Mouse (Mus musculus): ENCODE data around the gene Ptpdc1. TPM values are rescaled to one million over a fixed set of nuclear protein-coding genes. Genes with fewer than 3 reads are reported as not detected.

The Ptpdc1 gene
- polyA plus RNA-seq, 1 experiment, result 23.1 TPM

DNA sequence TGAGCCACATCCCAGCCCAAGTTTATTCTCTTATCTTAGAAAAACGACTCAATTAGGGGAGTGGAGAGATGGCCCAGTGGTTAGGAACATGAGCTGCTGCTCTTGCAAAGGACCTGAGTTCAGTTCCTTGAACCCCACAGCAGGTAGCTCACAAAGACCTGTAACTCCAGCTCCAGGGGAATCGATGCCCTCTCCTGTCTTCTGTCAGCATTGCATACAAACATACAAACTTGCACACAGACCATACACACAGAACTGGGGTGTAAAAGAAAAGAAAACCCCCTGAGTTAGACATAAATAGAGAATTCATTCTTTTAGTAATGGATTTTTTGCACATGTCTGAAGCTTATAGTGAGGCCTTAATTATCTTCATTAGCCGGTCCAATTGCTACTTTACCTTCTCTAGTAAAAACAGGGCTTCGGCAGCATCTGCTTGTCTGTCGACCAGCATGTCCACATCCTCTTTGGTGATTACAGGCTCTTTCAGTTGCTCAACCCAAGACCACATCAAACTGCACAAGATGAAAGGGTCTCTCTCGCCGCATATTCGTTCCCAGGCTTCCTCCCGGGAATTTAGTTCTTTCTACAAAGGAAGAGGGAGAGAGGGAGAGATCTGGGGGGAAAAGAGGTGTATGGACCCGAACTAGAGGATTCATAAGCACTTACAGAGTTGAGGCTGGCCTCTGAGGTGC lies 42.6 kb downstream of the Ptpdc1 start:
- no peak overlapping the region for H3K4me3 ChIP-seq (replicated peaks; ENCODE audit: insufficient read depth, low read depth, low read length)
- no peaks in the 10 kb centered on the region for H3K4me1 ChIP-seq (ENCODE audit: control insufficient read depth, insufficient read depth, low read length)
- H3K27me3 ChIP-seq (ENCODE audit: control insufficient read depth, insufficient read depth, low read length), result no peaks in the 10 kb centered on the region
- TF ChIP-seq CTCF (IDR thresholded peaks at IDR 0.05; ENCODE audit: borderline replicate concordance, insufficient read depth, low read depth, low read length) (no peak), POLR2A (IDR thresholded peaks at IDR 0.05; ENCODE audit: borderline replicate concordance, insufficient read depth, low read length) (no peak)
- H3K27ac ChIP-seq (ENCODE audit: insufficient read depth, low read length), result no peak overlapping the region
- DNase-seq, result no peak
- 77% methylated on average over 10 of the region's 10 CpGs for WGBS

DNA sequence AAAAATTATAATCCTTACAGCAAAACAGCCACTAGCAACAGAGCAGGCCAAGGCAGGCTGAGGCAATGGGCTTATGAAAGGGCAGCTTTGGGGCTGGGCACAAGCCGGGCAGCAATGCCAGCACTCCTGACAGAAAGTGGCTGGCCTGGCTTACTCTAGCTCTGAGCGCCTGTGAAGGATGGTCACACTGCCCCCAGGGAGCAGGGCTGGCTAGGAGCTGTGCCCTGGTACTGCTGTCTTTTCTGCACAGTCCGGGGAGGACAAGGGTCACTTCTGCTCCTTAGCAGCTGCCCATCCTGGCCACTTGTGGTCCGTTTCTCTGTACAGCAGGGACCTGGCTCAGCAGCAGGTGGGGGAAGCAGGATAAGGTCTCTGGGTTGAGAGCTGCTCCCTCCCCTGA lies 46.8 kb downstream of the Ptpdc1 start:
- no peak for DNase-seq
- H3K27ac ChIP-seq (ENCODE audit: insufficient read depth, low read length), result no peak overlapping the region
- H3K27me3 ChIP-seq (ENCODE audit: control insufficient read depth, insufficient read depth, low read length), result no peaks in the 10 kb centered on the region
- no peaks in the 10 kb centered on the region for H3K4me1 ChIP-seq (ENCODE audit: control insufficient read depth, insufficient read depth, low read length)
- no peak for TF ChIP-seq POLR2A (IDR thresholded peaks at IDR 0.05; ENCODE audit: borderline replicate concordance, insufficient read depth, low read length)
- no peak for TF ChIP-seq CTCF (IDR thresholded peaks at IDR 0.05; ENCODE audit: borderline replicate concordance, insufficient read depth, low read depth, low read length)
- H3K4me3 ChIP-seq (replicated peaks; ENCODE audit: insufficient read depth, low read depth, low read length), result no peak overlapping the region
- WGBS, result 26% methylated on average over 4 of the region's 4 CpGs

DNA sequence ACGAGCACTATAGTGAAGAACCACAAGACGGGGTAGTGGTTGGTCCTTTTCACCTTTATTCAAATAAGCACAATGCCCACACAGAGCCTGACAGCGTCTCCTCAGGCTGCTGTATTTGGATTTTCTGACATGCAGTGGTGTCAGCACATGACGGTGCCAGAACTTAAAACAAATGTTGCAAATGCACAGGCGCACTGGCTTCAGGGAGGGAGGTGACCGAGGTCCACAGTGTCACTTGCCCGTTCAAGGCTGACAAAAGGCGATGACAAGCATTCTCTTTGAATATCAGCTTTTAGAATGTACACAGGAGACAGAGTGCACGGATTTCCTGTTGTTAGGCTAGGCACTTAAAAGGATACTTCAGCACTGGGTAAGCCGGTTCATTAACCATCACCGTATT lies 47.6 kb downstream of the Ptpdc1 start:
- DNase-seq, result no peak
- Histone ChIP-seq H3K27me3 (ENCODE audit: control insufficient read depth, insufficient read depth, low read length) (no peaks in the 10 kb centered on the region), H3K4me1 (ENCODE audit: control insufficient read depth, insufficient read depth, low read length) (no peaks in the 10 kb centered on the region), H3K27ac (ENCODE audit: insufficient read depth, low read length) (no peak overlapping the region), H3K4me3 (replicated peaks; ENCODE audit: insufficient read depth, low read depth, low read length) (no peak overlapping the region)
- TF ChIP-seq CTCF (IDR thresholded peaks at IDR 0.05; ENCODE audit: borderline replicate concordance, insufficient read depth, low read depth, low read length) (no peak), POLR2A (IDR thresholded peaks at IDR 0.05; ENCODE audit: borderline replicate concordance, insufficient read depth, low read length) (no peak)
- 83% methylated on average over 11 of the region's 11 CpGs for WGBS

DNA sequence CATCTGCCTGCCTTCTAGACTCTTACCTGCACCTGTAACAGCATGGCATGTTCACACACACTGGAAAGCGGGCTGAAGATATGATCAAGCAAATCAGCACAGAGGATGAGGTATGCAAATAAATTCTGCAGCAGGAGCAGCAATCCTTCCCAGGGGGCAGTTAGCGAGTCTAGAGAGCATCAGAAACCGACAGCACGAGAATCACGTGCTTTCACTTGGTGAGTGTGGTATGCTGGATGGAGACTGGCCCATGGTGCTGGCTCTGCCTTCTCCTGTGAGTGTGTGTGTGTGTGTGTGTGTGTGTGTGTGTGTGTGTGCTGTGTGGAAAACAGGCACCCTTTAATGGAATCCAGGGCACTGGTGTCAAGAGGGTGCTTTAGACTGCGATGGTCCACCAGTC lies 48.5 kb downstream of the Ptpdc1 start:
- TF ChIP-seq POLR2A (IDR thresholded peaks at IDR 0.05; ENCODE audit: borderline replicate concordance, insufficient read depth, low read length), result no peak
- no peak for TF ChIP-seq CTCF (IDR thresholded peaks at IDR 0.05; ENCODE audit: borderline replicate concordance, insufficient read depth, low read depth, low read length)
- 68% methylated on average over 6 of the region's 6 CpGs for WGBS
- H3K27me3 ChIP-seq (ENCODE audit: control insufficient read depth, insufficient read depth, low read length), result no peaks in the 10 kb centered on the region

DNA sequence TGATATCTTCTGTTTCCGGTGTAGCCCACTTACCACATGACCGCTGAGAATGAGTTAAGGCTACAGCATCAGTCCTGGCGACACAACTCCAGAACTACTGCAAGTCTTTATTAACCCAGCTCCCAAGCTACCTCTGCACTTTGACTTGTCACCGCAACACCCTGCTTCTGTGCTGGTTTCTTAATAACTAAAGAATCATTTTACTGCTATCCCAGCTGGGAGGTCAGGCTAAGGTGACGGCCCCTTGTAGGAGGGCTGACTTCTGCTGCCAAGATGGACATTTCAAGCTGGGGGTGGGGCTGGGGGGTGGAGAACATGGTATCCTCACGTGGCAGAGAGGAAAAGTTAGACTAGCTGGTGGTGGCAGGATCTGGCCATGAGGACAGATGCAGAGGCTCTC lies 50.7 kb downstream of the Ptpdc1 start:
- Histone ChIP-seq H3K4me3 (replicated peaks; ENCODE audit: insufficient read depth, low read depth, low read length) (no peak overlapping the region), H3K4me1 (ENCODE audit: control insufficient read depth, insufficient read depth, low read length) (no peaks in the 10 kb centered on the region), H3K27me3 (ENCODE audit: control insufficient read depth, insufficient read depth, low read length) (no peaks in the 10 kb centered on the region), H3K27ac (ENCODE audit: insufficient read depth, low read length) (no peak overlapping the region)
- TF ChIP-seq POLR2A (IDR thresholded peaks at IDR 0.05; ENCODE audit: borderline replicate concordance, insufficient read depth, low read length) (no peak), CTCF (IDR thresholded peaks at IDR 0.05; ENCODE audit: borderline replicate concordance, insufficient read depth, low read depth, low read length) (no peak)
- DNase-seq, result no peak
- 73% methylated on average over 6 of the region's 6 CpGs for whole genome bisulfite sequencing

More for the DNA sequence above, 48.5 kb downstream of the Ptpdc1 start:
- no peak overlapping the region for H3K27ac ChIP-seq (ENCODE audit: insufficient read depth, low read length)
- H3K4me3 ChIP-seq (replicated peaks; ENCODE audit: insufficient read depth, low read depth, low read length), result no peak overlapping the region
- H3K4me1 ChIP-seq (ENCODE audit: control insufficient read depth, insufficient read depth, low read length), result no peaks in the 10 kb centered on the region
- DNase-seq, result no peak

DNA sequence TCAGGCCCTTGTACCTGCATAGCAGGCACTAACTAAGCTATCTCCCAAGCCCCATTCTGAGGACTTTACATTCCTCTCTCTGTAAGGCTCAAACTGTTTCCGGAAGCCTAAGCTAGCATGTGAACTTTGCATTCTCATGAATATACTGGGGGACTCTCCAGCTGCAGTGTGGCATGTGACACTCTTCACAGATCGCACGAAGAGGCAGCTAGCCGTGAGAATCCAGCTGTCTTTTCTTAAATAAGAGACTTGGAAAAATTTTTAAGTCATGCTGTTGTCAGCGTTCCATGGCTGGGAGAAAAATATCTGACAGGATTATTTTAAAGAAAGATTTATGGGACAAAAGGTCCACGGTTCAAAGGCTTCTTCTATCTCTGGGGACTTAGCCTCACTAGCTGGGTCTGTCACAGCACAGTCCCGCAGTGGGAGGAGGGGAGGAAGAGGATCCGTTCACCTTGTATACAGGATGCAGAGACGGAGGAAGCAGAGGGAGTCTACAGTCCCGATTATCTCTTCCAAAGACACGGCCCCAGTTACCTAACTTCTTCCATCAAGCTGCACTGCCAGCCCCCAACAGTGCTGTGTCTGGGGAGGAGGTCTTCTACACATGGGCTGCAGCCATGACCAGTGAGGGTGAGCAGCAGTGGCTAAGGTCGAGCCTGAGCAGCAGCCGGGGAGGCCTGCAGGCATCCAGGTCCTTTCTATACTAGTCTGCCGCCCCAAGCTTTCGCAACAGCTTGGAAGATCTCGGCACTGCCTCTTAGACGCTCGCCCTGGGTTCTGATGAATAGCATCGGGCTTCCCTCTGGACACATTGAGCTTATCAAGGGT lies 51.7 kb downstream of the Ptpdc1 start:
- H3K27ac ChIP-seq (ENCODE audit: insufficient read depth, low read length), result no peak overlapping the region
- no peaks in the 10 kb centered on the region for H3K4me1 ChIP-seq (ENCODE audit: control insufficient read depth, insufficient read depth, low read length)
- H3K27me3 ChIP-seq (ENCODE audit: control insufficient read depth, insufficient read depth, low read length), result no peaks in the 10 kb centered on the region
- no peak for DNase-seq
- no peak overlapping the region for H3K4me3 ChIP-seq (replicated peaks; ENCODE audit: insufficient read depth, low read depth, low read length)
- 57% methylated on average over 19 of the region's 19 CpGs for WGBS
- TF ChIP-seq POLR2A (IDR thresholded peaks at IDR 0.05; ENCODE audit: borderline replicate concordance, insufficient read depth, low read length) (no peak), CTCF (IDR thresholded peaks at IDR 0.05; ENCODE audit: borderline replicate concordance, insufficient read depth, low read depth, low read length) (no peak)

DNA sequence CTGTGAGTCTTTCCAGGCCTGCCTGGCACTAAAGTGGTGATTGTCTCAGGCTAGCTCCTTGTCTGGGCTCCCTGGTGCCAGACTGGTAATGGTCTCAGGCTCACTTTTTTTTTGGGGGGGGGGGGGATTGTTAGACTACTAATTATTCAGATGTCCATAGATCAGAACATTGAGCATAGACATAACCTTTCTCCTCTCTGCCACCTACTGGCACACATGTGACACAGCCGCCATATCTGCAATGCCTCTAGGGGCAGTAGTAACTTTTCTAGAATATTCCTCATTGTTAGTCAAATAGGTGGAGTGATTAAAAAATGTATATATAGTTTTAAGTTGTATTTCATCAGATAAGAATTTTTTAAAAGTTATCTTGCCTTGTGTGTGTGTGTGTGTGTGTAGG lies 53.3 kb downstream of the Ptpdc1 start:
- Histone ChIP-seq H3K27me3 (ENCODE audit: control insufficient read depth, insufficient read depth, low read length) (no peaks in the 10 kb centered on the region), H3K4me3 (replicated peaks; ENCODE audit: insufficient read depth, low read depth, low read length) (no peak overlapping the region), H3K4me1 (ENCODE audit: control insufficient read depth, insufficient read depth, low read length) (no peaks in the 10 kb centered on the region), H3K27ac (ENCODE audit: insufficient read depth, low read length) (no peak overlapping the region)
- 20% methylated on average over 1 of the region's 1 CpGs for WGBS
- peak; percentile 60 to 71 for DNase-seq
- TF ChIP-seq POLR2A (IDR thresholded peaks at IDR 0.05; ENCODE audit: borderline replicate concordance, insufficient read depth, low read length) (no peak), CTCF (IDR thresholded peaks at IDR 0.05; ENCODE audit: borderline replicate concordance, insufficient read depth, low read depth, low read length) (peak; percentile 91)

DNA sequence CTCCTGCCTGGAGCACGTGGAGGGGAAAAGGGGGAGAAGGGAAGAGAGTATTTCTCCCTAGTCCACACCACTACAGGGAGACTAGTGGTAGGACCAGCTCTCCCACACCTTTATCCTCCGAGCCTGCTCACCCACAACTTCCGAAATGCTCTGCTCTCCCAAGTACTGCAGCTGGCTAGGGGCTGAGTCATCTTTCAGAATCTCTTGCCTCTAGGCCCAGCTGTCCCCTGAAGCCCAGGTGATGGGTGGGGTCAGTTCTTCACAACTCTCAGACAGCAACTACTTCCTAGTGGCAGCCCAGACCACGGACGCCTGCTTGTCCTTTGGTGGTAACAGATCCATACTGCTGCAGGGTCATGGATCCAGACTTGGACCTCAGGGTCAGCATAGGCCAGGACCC lies 54.2 kb downstream of the Ptpdc1 start:
- H3K27ac ChIP-seq (ENCODE audit: insufficient read depth, low read length), result no peak overlapping the region
- H3K4me3 ChIP-seq (replicated peaks; ENCODE audit: insufficient read depth, low read depth, low read length), result no peak overlapping the region
- WGBS, result 82% methylated on average over 5 of the region's 5 CpGs
- no peak for DNase-seq
- TF ChIP-seq POLR2A (IDR thresholded peaks at IDR 0.05; ENCODE audit: borderline replicate concordance, insufficient read depth, low read length) (no peak), CTCF (IDR thresholded peaks at IDR 0.05; ENCODE audit: borderline replicate concordance, insufficient read depth, low read depth, low read length) (no peak)
- H3K27me3 ChIP-seq (ENCODE audit: control insufficient read depth, insufficient read depth, low read length), result no peaks in the 10 kb centered on the region
- no peaks in the 10 kb centered on the region; the same call in 1 of the 2 replicates for H3K4me1 ChIP-seq (ENCODE audit: control insufficient read depth, insufficient read depth, low read length)

Measured in cerebellum, adult 2 months (tissue).